Mouse (Mus musculus): ENCODE data around the gene Rbm38. TPM values are rescaled to one million over a fixed set of nuclear protein-coding genes. Genes with fewer than 3 reads are reported as not detected.

Gene Rbm38
- polyA plus RNA-seq, 1 experiment from 2014 or later: 74.2 TPM

DNA sequence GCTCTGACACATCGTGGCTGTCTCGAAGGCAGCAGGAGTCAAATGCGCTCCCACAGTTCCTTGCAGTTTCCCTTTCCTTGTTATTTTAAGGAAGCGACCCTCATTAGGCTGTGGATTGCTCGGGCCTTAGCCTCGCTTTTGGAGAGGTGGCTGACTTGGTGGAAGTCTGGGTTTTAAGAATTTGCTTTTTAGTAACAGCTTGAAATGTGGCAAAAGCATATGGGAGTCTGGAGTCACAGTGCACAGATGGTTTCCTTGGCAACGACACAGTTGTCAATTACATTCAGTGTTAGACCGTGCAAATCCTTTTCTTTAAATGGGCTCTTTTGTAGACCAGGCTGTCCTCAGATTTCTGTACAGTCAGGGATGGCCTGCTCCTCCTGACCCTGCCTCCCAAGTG lies 19.4 kb upstream of the Rbm38 start:
- DNase-seq (ENCODE audit: low spot score): no peak

DNA sequence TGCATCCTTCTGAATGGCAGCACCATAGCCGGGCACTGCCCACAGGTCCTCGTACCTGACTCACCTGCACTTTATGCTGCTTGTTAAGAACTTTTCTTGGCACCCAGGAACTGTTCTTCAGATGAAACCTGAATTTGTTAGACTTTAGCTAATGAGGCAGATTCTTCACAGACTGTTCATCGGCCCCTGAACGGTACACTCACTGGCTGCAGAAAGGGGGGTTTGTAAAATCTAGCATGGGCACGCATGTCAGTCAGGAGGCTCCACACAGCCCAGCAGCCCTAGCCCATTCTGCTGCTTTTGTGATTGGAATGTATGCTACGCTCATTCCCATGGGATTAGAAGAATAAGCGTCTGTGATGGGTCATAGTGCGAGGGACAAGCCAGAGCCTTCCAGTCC lies 16.6 kb upstream of the Rbm38 start:
- peaks cover 12% of the 10 kb centered on the region for H3K4me1 ChIP-seq (ENCODE audit: control insufficient read depth, insufficient read depth, low read length)
- no peak overlapping the region for H3K4me3 ChIP-seq (ENCODE audit: low read depth, low read length)
- no peaks in the 10 kb centered on the region for H3K9me3 ChIP-seq (ENCODE audit: control insufficient read depth, low read length)
- no peak for ATAC-seq (ENCODE audit: insufficient read depth, low FRiP score, low TSS enrichment)
- H3K4me2 ChIP-seq (ENCODE audit: low read depth): no peak overlapping the region
- H3K27ac ChIP-seq (ENCODE audit: low read depth, low read length): no peak overlapping the region
- no peak for DNase-seq (ENCODE audit: low spot score)
- WGBS: 92% methylated on average over 8 of the region's 8 CpGs
- peaks cover 23% of the 10 kb centered on the region for H3K36me3 ChIP-seq (ENCODE audit: control insufficient read depth, insufficient read depth, low read length)
- no peaks in the 10 kb centered on the region for H3K27me3 ChIP-seq (ENCODE audit: control insufficient read depth, insufficient read depth, low read length)
- H3K9ac ChIP-seq (ENCODE audit: low read length): no peak overlapping the region

More for the DNA sequence above, 19.4 kb upstream of the Rbm38 start:
- peak overlapping the region; percentile 95 for H3K9ac ChIP-seq (ENCODE audit: low read length)
- H3K36me3 ChIP-seq (ENCODE audit: control insufficient read depth, insufficient read depth, low read length): peaks cover 15% of the 10 kb centered on the region
- ATAC-seq (ENCODE audit: insufficient read depth, low FRiP score, low TSS enrichment): no peak
- 0 out of 2 replicates have a peak overlapping the region, but pooled peaks have one; percentile 87 for H3K27ac ChIP-seq (ENCODE audit: low read depth, low read length)
- peak overlapping the region; percentile 62 for H3K4me2 ChIP-seq (ENCODE audit: low read depth)
- H3K4me1 ChIP-seq (ENCODE audit: control insufficient read depth, insufficient read depth, low read length): peaks cover 12% of the 10 kb centered on the region
- H3K9me3 ChIP-seq (ENCODE audit: control insufficient read depth, low read length): no peaks in the 10 kb centered on the region
- no peaks in the 10 kb centered on the region for H3K27me3 ChIP-seq (ENCODE audit: control insufficient read depth, insufficient read depth, low read length)
- WGBS: 15% methylated on average over 8 of the region's 8 CpGs
- peak overlapping the region; percentile 97 for H3K4me3 ChIP-seq (ENCODE audit: low read depth, low read length)

DNA sequence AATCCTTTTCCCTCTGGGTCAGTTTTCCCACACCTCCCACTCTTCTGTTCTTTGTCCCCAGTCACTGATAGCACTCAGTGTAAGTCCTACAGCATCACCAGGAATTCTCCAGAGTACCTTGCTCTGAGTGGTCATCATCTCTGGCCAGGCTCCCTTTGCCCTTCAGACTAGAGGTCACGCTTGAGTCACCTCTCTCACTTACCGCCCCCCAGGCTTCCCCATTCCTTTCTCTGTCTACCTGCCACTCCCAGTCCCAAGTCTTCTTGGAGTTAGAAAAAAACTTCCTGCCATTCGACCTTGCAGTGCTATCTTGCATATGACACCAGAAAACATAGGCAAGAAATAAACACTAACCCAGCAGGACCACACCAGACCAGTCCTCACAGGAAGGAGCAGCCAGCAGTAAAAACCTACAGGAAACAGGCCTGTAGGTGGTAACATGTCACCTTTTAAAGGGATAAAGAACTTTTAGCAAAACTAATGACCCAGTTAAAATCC lies 10.0 kb upstream of the Rbm38 start:
- H3K4me3 ChIP-seq (ENCODE audit: low read depth, low read length): no peak overlapping the region
- no peak overlapping the region for H3K27ac ChIP-seq (ENCODE audit: low read depth, low read length)
- no peaks in the 10 kb centered on the region for H3K9me3 ChIP-seq (ENCODE audit: control insufficient read depth, low read length)
- ATAC-seq (ENCODE audit: insufficient read depth, low FRiP score, low TSS enrichment): no peak
- peaks cover 40% of the 10 kb centered on the region for H3K36me3 ChIP-seq (ENCODE audit: control insufficient read depth, insufficient read depth, low read length)
- H3K9ac ChIP-seq (ENCODE audit: low read length): no peak overlapping the region
- H3K27me3 ChIP-seq (ENCODE audit: control insufficient read depth, insufficient read depth, low read length): no peaks in the 10 kb centered on the region
- DNase-seq (ENCODE audit: low spot score): no peak
- no peaks in the 10 kb centered on the region for H3K4me1 ChIP-seq (ENCODE audit: control insufficient read depth, insufficient read depth, low read length)
- no peak overlapping the region for H3K4me2 ChIP-seq (ENCODE audit: low read depth)
- 80% methylated on average over 3 of the region's 3 CpGs for WGBS

DNA sequence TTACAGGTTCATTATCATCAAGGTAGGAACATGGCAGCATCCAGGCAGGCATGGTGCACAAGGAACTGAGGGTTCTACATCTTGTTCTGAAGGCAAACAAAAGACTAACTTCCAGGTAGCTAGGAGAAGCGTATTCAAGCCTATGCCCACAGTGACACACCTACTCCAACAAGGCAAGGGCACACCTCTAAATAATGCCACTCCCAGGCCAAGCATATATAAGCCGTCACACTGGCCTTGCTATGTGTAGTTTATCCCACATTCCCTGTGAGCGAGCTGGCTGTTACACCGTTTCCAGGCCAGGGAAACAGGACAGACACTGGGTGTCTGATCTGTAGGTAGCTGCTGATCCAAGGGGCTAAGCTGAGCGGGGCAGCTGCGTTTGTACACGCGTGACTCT lies 8.9 kb upstream of the Rbm38 start:
- Histone ChIP-seq H3K9me3 (ENCODE audit: control insufficient read depth, low read length) (no peaks in the 10 kb centered on the region), H3K4me2 (ENCODE audit: low read depth) (no peak overlapping the region), H3K4me3 (ENCODE audit: low read depth, low read length) (no peak overlapping the region), H3K27me3 (ENCODE audit: control insufficient read depth, insufficient read depth, low read length) (no peaks in the 10 kb centered on the region), H3K9ac (ENCODE audit: low read length) (no peak overlapping the region), H3K27ac (ENCODE audit: low read depth, low read length) (no peak overlapping the region), H3K4me1 (ENCODE audit: control insufficient read depth, insufficient read depth, low read length) (no peaks in the 10 kb centered on the region), H3K36me3 (ENCODE audit: control insufficient read depth, insufficient read depth, low read length) (peaks cover 40% of the 10 kb centered on the region)
- DNase-seq (ENCODE audit: low spot score) (no peak), ATAC-seq (ENCODE audit: insufficient read depth, low FRiP score, low TSS enrichment) (no peak)
- WGBS: 95% methylated on average over 8 of the region's 8 CpGs

DNA sequence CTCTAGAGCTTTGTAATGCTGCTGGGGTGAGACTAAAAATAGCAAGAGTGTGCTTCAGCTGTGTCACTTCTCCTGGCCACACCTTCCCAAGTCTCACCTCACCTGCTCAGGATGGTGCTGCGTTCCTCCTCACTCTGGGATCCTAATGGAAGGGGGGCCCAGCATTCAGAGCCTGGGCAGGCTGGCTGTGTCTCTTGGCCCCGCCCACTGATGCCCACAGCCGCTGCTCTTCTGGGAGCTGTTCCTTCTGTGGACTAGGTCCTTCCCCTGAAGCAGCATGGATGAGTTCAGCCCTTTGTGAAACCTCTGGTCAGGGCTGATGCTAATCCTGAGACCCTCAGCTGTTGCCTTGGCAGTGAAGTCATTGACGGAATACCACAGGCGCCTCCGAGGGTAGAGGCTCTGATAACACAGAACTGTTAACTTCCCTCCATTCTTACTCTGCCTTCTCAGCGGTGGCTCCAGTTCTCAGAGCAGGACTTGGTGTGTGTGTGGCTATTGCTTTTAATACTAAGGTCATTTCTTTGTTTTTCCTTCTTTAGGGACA lies 5.5 kb upstream of the Rbm38 start:
- 86% methylated on average over 7 of the region's 7 CpGs for WGBS
- Histone ChIP-seq H3K9me3 (ENCODE audit: control insufficient read depth, low read length) (no peaks in the 10 kb centered on the region), H3K27ac (ENCODE audit: low read depth, low read length) (no peak overlapping the region), H3K4me1 (ENCODE audit: control insufficient read depth, insufficient read depth, low read length) (peaks cover 6% of the 10 kb centered on the region), H3K4me2 (ENCODE audit: low read depth) (no peak overlapping the region), H3K36me3 (ENCODE audit: control insufficient read depth, insufficient read depth, low read length) (peaks cover 24% of the 10 kb centered on the region), H3K27me3 (ENCODE audit: control insufficient read depth, insufficient read depth, low read length) (no peaks in the 10 kb centered on the region), H3K4me3 (ENCODE audit: low read depth, low read length) (no peak overlapping the region), H3K9ac (ENCODE audit: low read length) (no peak overlapping the region)
- no peak for ATAC-seq (ENCODE audit: insufficient read depth, low FRiP score, low TSS enrichment)
- no peak for DNase-seq (ENCODE audit: low spot score)

DNA sequence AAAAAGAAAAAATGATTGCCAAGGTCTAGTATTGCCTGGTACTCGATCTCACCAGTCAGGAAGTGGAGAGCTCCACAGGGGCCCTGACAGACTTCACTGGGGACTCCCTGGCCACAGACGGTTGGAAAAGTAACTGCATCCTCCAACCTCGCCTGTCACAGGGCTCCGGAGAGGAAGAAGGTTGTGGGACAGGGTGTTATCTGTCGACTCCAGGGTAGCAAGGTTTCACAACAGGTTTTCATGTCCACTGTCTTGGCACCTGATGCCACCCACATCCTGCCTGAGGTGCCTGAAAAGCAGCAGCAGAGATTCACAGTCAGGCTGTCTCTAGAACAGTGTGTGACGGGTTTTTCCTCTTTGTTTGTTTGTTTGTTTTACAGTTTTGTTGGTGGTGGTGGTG lies 2.4 kb upstream of the Rbm38 start:
- Histone ChIP-seq H3K9me3 (ENCODE audit: control insufficient read depth, low read length) (no peaks in the 10 kb centered on the region), H3K4me1 (ENCODE audit: control insufficient read depth, insufficient read depth, low read length) (peaks cover 11% of the 10 kb centered on the region), H3K36me3 (ENCODE audit: control insufficient read depth, insufficient read depth, low read length) (peaks cover 7% of the 10 kb centered on the region), H3K27ac (ENCODE audit: low read depth, low read length) (no peak overlapping the region), H3K27me3 (ENCODE audit: control insufficient read depth, insufficient read depth, low read length) (peaks cover 8% of the 10 kb centered on the region), H3K4me3 (ENCODE audit: low read depth, low read length) (no peak overlapping the region), H3K9ac (ENCODE audit: low read length) (no peak overlapping the region), H3K4me2 (ENCODE audit: low read depth) (no peak overlapping the region)
- ATAC-seq (ENCODE audit: insufficient read depth, low FRiP score, low TSS enrichment): no peak
- 39% methylated on average over 6 of the region's 6 CpGs for WGBS
- DNase-seq (ENCODE audit: low spot score): no peak

DNA sequence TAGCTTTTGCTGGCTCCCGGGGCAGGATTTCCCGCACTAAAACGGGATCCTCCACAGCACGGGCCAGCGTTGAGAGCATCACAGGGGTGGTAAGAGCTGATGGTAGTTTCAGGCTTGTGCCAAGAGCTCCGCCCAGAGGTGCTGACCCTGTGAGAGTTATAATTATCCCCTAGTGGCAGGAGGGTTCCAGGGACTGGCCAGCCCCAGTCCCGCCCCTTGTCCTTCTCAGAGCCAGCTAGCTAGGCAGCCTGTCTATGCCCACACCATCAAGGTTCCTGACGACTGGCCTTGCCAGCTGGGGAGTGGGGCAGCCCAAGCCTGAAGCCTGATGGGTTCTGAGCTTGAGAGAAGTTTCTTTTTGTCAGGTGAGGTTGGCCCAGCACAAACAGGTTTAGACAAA lies 1.7 kb upstream of the Rbm38 start:
- Histone ChIP-seq H3K9me3 (ENCODE audit: control insufficient read depth, low read length) (no peaks in the 10 kb centered on the region), H3K27me3 (ENCODE audit: control insufficient read depth, insufficient read depth, low read length) (peaks cover 8% of the 10 kb centered on the region), H3K27ac (ENCODE audit: low read depth, low read length) (no peak overlapping the region), H3K4me1 (ENCODE audit: control insufficient read depth, insufficient read depth, low read length) (peaks cover 17% of the 10 kb centered on the region), H3K4me2 (ENCODE audit: low read depth) (no peak overlapping the region), H3K9ac (ENCODE audit: low read length) (no peak overlapping the region), H3K36me3 (ENCODE audit: control insufficient read depth, insufficient read depth, low read length) (peaks cover 4% of the 10 kb centered on the region), H3K4me3 (ENCODE audit: low read depth, low read length) (no peak overlapping the region)
- ATAC-seq (ENCODE audit: insufficient read depth, low FRiP score, low TSS enrichment) (no peak), DNase-seq (ENCODE audit: low spot score) (no peak)
- WGBS: 16% methylated on average over 8 of the region's 8 CpGs

DNA sequence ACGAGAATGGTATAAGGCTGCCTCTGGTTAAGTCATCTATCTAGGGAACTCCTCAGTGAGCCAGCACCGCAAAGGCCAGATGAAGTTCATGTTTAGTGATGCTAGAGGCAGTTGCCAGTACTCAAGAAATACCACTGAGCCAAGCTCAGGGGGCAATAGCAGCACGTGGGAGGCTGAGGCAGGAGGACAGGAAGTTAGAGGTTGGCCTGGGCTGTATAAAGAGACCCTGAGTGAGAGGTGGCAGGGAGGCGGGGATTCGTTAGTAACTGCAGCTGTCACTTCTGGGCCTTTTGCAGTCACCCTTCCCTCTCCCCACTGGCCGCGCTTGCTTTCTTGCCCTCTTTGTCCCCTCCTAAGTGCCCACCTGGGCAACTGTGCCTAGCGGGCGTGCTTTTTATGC lies 976 bp upstream of the Rbm38 start:
- DNase-seq (ENCODE audit: low spot score) (no peak), ATAC-seq (ENCODE audit: insufficient read depth, low FRiP score, low TSS enrichment) (no peak; the same call in 1 of the 2 replicates)
- Histone ChIP-seq H3K4me3 (ENCODE audit: low read depth, low read length) (peak overlapping the region; percentile 31), H3K27me3 (ENCODE audit: control insufficient read depth, insufficient read depth, low read length) (peaks cover 8% of the 10 kb centered on the region), H3K4me1 (ENCODE audit: control insufficient read depth, insufficient read depth, low read length) (peaks cover 24% of the 10 kb centered on the region), H3K4me2 (ENCODE audit: low read depth) (peak overlapping the region; percentile 78), H3K27ac (ENCODE audit: low read depth, low read length) (no peak overlapping the region), H3K9ac (ENCODE audit: low read length) (peak overlapping the region; percentile 35), H3K9me3 (ENCODE audit: control insufficient read depth, low read length) (no peaks in the 10 kb centered on the region), H3K36me3 (ENCODE audit: control insufficient read depth, insufficient read depth, low read length) (peaks cover 4% of the 10 kb centered on the region)
- WGBS: 14% methylated on average over 9 of the region's 9 CpGs

DNA sequence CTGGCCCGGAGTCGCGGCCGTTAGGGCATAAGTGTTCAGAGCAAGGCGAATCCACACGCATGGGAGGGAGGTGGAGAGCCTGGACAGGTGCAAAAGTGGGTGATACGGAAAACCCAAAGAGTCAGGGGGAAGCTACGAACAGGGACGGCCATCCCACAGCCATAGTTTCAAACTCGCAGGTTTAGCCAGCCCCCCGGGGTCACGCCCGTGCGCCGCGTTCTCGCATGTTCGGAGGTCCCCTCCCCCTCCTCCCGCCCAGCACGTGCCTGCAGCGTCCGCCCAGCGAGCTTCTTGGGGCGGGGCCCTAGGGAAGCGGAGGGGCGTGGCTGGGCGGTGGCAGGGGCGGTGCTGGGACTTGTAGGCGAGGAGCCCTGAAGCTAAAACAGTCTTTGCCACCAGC lies 508 bp upstream of the Rbm38 start:
- H3K4me2 ChIP-seq (ENCODE audit: low read depth): peak overlapping the region; percentile 78
- H3K27me3 ChIP-seq (ENCODE audit: control insufficient read depth, insufficient read depth, low read length): peaks cover 8% of the 10 kb centered on the region
- peaks cover under 1% of the 10 kb centered on the region for H3K36me3 ChIP-seq (ENCODE audit: control insufficient read depth, insufficient read depth, low read length)
- peak overlapping the region; percentile 35 for H3K9ac ChIP-seq (ENCODE audit: low read length)
- ATAC-seq (ENCODE audit: insufficient read depth, low FRiP score, low TSS enrichment) (peak; percentile 69), DNase-seq (ENCODE audit: low spot score) (peak; percentile 91)
- no peak overlapping the region for H3K27ac ChIP-seq (ENCODE audit: low read depth, low read length)
- peaks cover 28% of the 10 kb centered on the region for H3K4me1 ChIP-seq (ENCODE audit: control insufficient read depth, insufficient read depth, low read length)
- no peaks in the 10 kb centered on the region for H3K9me3 ChIP-seq (ENCODE audit: control insufficient read depth, low read length)
- under 1% methylated on average over 27 of the region's 29 CpGs for WGBS
- H3K4me3 ChIP-seq (ENCODE audit: low read depth, low read length): peak overlapping the region; percentile 31

Measured in neural tube, embryonic 11.5 days (tissue).